Mouse (Mus musculus) spleen, adult 2 months (tissue): Measurements from ENCODE around the gene Snrpn. TPM values are rescaled to one million over a fixed set of nuclear protein-coding genes. Genes with fewer than 3 reads are reported as not detected.

ENCODE experiments used
- DNase-seq, 2 experiments: peaks; one replicate each; pipeline versions ENCODE4 v3.0.0 to v3.0.0-alpha.2; 2012 to 2021; ENCODE audit warnings: low spot score in 2 of 2, low read depth in 1 of 2
- H3K27ac ChIP-seq: fragments of 200-500 bp; 2 replicates; pipeline ENCODE4 v1.5.1; 2012; ENCODE audit warnings: low read length, inconsistent platforms; ENCODE audit not compliant: insufficient read depth
- H3K27me3 ChIP-seq: fragments of 200-500 bp; 2 replicates; pipeline ENCODE4 v1.6.1; 2012; ENCODE audit warnings: mild to moderate bottlenecking, moderate library complexity, low read length, inconsistent platforms; ENCODE audit not compliant: control insufficient read depth, insufficient read depth
- H3K36me3 ChIP-seq: fragments of 200-500 bp; 2 replicates; pipeline ENCODE4 v1.6.1; 2012; ENCODE audit warnings: mild to moderate bottlenecking, low read length, inconsistent platforms; ENCODE audit not compliant: control insufficient read depth, insufficient read depth
- H3K4me1 ChIP-seq: fragments of 200-500 bp; 2 replicates; pipeline ENCODE4 v1.6.1; 2011; ENCODE audit warnings: inconsistent platforms; ENCODE audit not compliant: control insufficient read depth, insufficient read depth, insufficient read length
- H3K4me3 ChIP-seq: fragments of 200-500 bp; 2 replicates; pipeline ENCODE4 v1.5.1; 2011; ENCODE audit warnings: mild to moderate bottlenecking, inconsistent platforms; ENCODE audit not compliant: insufficient read depth, insufficient read length; ENCODE audit errors: extremely low read depth
- CTCF ChIP-seq: fragments of 200-500 bp; IDR thresholded peaks from 2 replicates; pipeline ENCODE4 v1.5.1; 2011; ENCODE audit warnings: mild to moderate bottlenecking, inconsistent platforms; ENCODE audit not compliant: insufficient read depth, insufficient read length, insufficient replicate concordance; ENCODE audit errors: extremely low read depth
- POLR2A ChIP-seq: fragments of 200-500 bp; IDR thresholded peaks from 2 replicates; pipeline ENCODE4 v1.6.1; 2011; ENCODE audit warnings: low read depth, low read length, inconsistent platforms
- WGBS: fragments of 180-500 bp; shearing (Covaris S2); methylation state at CpG from one replicate; pipeline ENCODE4 v1.1.7; 2018; 5-methylcytosine and 5-hydroxymethylcytosine counted together
- polyA plus RNA-seq: library from polyadenylated mRNA; depleted of rRNA; stranded (reverse); fragments of >200 nt; gene quantifications from 2 replicates; pipeline ENCODE4 v1.2.3, GENCODE M21; 2012; rRNA removed

The Snrpn gene
- polyA plus RNA-seq, 1 experiment: 2.9 TPM

GRCm38 (mm10) chr7:60003921-60004605, 136.0 kb downstream of the Snrpn start:
- TF ChIP-seq POLR2A (no peak), CTCF (no peak)
- Histone ChIP-seq H3K27me3 (no peaks in the 10 kb centered on the region), H3K4me1 (no peaks in the 10 kb centered on the region), H3K36me3 (no peaks in the 10 kb centered on the region), H3K27ac (no peak overlapping the region), H3K4me3 (peak overlapping the region; percentile 30)
- WGBS: 54% methylated on average over 22 of the region's 22 CpGs
- no peak for DNase-seq

GRCm38 (mm10) chr7:60003006-60003865, 136.8 kb downstream of the Snrpn start:
- H3K4me3 ChIP-seq: no peak overlapping the region
- H3K27ac ChIP-seq: no peak overlapping the region
- H3K36me3 ChIP-seq: no peaks in the 10 kb centered on the region
- H3K27me3 ChIP-seq: no peaks in the 10 kb centered on the region
- no peak for DNase-seq
- H3K4me1 ChIP-seq: no peaks in the 10 kb centered on the region
- no peak for TF ChIP-seq POLR2A
- no peak for TF ChIP-seq CTCF
- 91% methylated on average over 12 of the region's 12 CpGs for WGBS

GRCm38 (mm10) chr7:59978646-59979045, 161.4 kb downstream of the Snrpn start:
- no peak overlapping the region for H3K27ac ChIP-seq
- no peak for TF ChIP-seq CTCF
- no peak for TF ChIP-seq POLR2A
- H3K4me1 ChIP-seq: no peaks in the 10 kb centered on the region
- no peaks in the 10 kb centered on the region for H3K27me3 ChIP-seq
- no peaks in the 10 kb centered on the region for H3K36me3 ChIP-seq
- DNase-seq: no peak
- H3K4me3 ChIP-seq: no peak overlapping the region
- 55% methylated on average over 1 of the region's 1 CpGs for WGBS

Other genes with a start within 250 kb of the Snrpn start
- not detected in 2 replicates for gene Snurf, start 135.2 kb downstream of the Snrpn start, polyA plus RNA-seq
- gene Gm38393, start 135.2 kb downstream of the Snrpn start, polyA plus RNA-seq: 0.06 and 1.2 TPM in 2 replicates